Mouse (Mus musculus): ENCODE results near the gene Klrb1a.

- no peak for TF ChIP-seq CTCF (conservative IDR thresholded peaks at IDR 0.05; ENCODE audit: low read length)
- TF ChIP-seq POU5F1 (IDR thresholded peaks at IDR 0.05; ENCODE audit: borderline replicate concordance, low read length): no peak
These were observed 37.6 kb downstream of the Klrb1a start for GRCm38 (mm10) chr6:128585642-128586245.
